Mouse (Mus musculus): Measurements from ENCODE around the gene Clk1. TPM values are rescaled to one million over a fixed set of nuclear protein-coding genes. Genes with fewer than 3 reads are reported as not detected.
A peak's percentile ranks its signal among the peaks of the same experiment; 100 is the strongest.

The Clk1 gene
- polyA plus RNA-seq, 1 experiment: 45.9 TPM

DNA sequence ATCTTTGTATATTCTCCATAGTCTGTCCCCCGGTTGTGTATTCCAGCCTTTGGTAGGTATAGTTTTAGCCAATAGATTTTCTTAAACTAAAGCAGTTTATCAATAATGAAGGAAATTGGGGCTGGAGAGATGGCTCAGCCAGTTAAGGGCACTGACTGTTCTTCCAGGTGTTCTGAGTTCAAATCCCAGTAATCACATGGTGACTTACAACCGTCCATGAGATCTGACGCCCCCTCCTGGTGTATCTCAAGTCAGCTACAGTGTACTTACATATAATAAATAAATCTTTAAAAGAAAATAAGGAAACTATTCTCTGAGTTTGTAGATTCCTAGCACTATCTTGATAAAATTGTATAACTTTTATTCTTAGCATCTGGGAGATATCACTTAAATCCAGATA lies 28.5 kb downstream of the Clk1 start:
- DNase-seq: no peak
- Histone ChIP-seq H3K4me1 (ENCODE audit: control insufficient read depth, insufficient read depth, low read length) (peaks cover 3% of the 10 kb centered on the region; the same call in 1 of the 2 replicates), H3K27me3 (replicated peaks; ENCODE audit: control insufficient read depth, insufficient read depth, low read length) (no peaks in the 10 kb centered on the region), H3K4me3 (ENCODE audit: insufficient read depth, low read depth, low read length) (no peak overlapping the region), H3K36me3 (ENCODE audit: control insufficient read depth, insufficient read depth, low read length) (peaks cover 5% of the 10 kb centered on the region), H3K27ac (ENCODE audit: insufficient read depth, low read depth, low read length) (no peak overlapping the region)
- no peak for TF ChIP-seq CTCF (conservative IDR thresholded peaks at IDR 0.05; ENCODE audit: insufficient read depth, insufficient read length, low read depth, low read length)
- no peak for TF ChIP-seq POLR2A (IDR thresholded peaks at IDR 0.05; ENCODE audit: low read depth, low read length)
- WGBS: 94% methylated on average over 3 of the region's 3 CpGs

DNA sequence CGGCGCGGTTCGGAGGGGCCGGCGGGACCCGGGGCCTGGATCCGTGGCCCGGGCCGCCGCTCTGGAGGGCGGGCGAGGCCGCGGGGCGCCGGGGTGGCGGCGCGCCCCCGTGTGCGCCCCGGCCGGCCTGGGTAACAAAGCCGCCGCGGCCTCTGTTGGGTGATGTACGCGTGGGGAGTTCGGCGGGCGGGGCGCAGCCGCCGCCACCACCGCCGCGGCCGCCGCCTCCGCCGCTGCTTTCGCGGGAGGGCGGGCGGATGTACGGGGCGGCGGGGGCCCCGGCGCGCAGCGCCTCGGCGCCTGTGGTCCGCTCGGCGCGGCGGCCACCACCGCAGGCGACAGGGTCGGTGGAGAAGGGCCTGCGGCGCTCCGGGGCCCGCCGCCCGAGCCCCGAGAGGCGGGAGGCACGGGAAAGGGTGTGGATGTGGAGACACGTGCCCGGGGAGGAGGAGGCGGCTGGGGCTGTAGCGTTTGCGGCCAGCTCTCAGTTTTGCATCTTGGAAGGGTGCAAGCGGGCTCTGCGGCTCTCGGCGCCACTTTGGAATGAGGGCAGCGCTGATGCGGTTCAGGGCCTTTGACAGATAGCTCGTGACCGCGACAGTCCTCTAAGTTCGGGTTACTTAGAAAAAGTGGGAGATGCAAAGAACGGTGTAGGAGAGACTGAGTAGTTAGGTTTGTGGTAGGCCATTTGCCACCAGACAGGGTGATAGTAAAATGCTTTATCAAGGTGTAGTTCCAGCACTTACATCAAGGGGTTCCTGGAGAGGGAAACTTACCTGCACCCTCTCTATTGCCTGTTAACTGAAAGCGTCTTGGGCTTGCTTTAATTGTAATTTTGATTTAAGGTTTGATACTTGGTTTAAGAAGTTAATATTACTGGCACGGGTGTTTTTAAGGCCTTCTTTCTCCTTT lies 30.3 kb downstream of the Clk1 start:
- DNase-seq: peak; percentile 58
- TF ChIP-seq POLR2A (IDR thresholded peaks at IDR 0.05; ENCODE audit: low read depth, low read length) (no peak), CTCF (conservative IDR thresholded peaks at IDR 0.05; ENCODE audit: insufficient read depth, insufficient read length, low read depth, low read length) (no peak)
- WGBS: under 1% methylated on average over 72 of the region's 90 CpGs

DNA sequence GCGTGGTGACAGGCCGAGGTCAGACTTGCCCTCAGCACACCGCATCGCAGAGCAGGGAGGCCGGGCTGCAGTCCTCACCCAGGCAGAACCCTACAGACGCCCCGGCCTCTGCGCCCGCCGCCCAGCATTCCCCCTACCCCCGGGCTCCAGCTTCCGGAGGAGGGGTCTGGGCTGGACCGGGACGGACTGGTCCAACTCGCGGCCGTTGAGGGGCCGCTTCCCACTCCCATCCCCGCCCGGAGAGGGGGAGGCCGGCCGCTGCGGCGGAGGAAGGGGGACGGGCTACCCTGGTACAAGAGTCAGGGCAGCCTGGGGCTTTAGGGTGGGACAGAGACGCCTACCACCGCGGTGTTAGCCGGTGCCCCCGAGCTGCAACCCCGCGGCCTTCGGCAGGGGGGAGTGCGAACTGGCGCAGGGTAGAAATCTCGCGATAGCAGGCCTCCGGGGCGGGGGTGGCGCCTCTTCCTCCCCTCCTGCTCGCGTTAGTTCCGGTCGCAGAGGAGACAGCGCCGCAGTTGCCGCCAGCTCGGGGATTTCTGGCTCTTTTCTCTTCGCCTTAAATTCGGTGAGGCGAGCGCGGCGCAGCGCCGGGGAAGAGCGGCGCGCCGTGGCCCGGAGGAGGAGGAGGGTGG lies 31.1 kb downstream of the Clk1 start, which contains the start of gene Bzw1:
Bzw1 (plus strand) TSS at position 247 of the 632 bp plus-strand sequence.
- TF ChIP-seq CTCF (conservative IDR thresholded peaks at IDR 0.05; ENCODE audit: insufficient read depth, insufficient read length, low read depth, low read length): no peak
- peak; percentile 61 for TF ChIP-seq POLR2A (IDR thresholded peaks at IDR 0.05; ENCODE audit: low read depth, low read length)
- 1% methylated on average over 61 of the region's 61 CpGs for WGBS
- peaks cover 3% of the 10 kb centered on the region; the same call in 1 of the 2 replicates for H3K4me1 ChIP-seq (ENCODE audit: control insufficient read depth, insufficient read depth, low read length)
- peak within 1 kb of the TSS; percentile 97 for H3K4me3 ChIP-seq (ENCODE audit: insufficient read depth, low read depth, low read length)
- H3K27ac ChIP-seq (ENCODE audit: insufficient read depth, low read depth, low read length): peak within 1 kb of the TSS; percentile 100
- no peaks in the 10 kb centered on the region for H3K27me3 ChIP-seq (replicated peaks; ENCODE audit: control insufficient read depth, insufficient read depth, low read length)
- peak; percentile 95 for DNase-seq
- H3K36me3 ChIP-seq (ENCODE audit: control insufficient read depth, insufficient read depth, low read length): peaks cover under 1% of the 10 kb centered on the region

More for the DNA sequence above, 30.3 kb downstream of the Clk1 start:
- Histone ChIP-seq H3K27ac (ENCODE audit: insufficient read depth, low read depth, low read length) (peak overlapping the region; percentile 57; the same call in 1 of the 2 replicates), H3K4me1 (ENCODE audit: control insufficient read depth, insufficient read depth, low read length) (peaks cover 3% of the 10 kb centered on the region; the same call in 1 of the 2 replicates), H3K27me3 (replicated peaks; ENCODE audit: control insufficient read depth, insufficient read depth, low read length) (no peaks in the 10 kb centered on the region), H3K36me3 (ENCODE audit: control insufficient read depth, insufficient read depth, low read length) (peaks cover 1% of the 10 kb centered on the region), H3K4me3 (ENCODE audit: insufficient read depth, low read depth, low read length) (peak overlapping the region; percentile 97)

DNA sequence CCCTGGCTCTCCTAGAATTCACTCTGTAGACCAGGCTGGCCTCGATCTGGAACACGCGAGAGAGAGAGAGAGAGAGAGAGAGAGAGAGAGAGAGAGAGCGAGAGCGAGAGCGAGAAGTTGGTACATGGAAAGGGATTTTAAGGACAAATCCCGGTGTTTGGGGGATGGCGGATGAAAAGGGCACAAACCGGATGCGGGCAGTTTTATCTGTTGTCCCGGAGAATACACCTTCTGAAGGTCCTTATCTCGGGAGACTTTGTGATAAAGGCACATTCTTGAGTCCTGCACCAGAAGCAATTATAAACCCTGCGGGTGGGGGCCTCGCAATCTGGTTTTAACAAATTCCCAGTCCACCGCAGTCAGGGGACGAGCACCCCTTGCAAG lies 31.6 kb downstream of the Clk1 start:
- H3K4me1 ChIP-seq (ENCODE audit: control insufficient read depth, insufficient read depth, low read length): peaks cover 3% of the 10 kb centered on the region; the same call in 1 of the 2 replicates
- H3K4me3 ChIP-seq (ENCODE audit: insufficient read depth, low read depth, low read length): peak overlapping the region; percentile 97
- DNase-seq: no peak
- no peaks in the 10 kb centered on the region; the same call in 1 of the 2 replicates for H3K36me3 ChIP-seq (ENCODE audit: control insufficient read depth, insufficient read depth, low read length)
- WGBS: under 1% methylated on average over 16 of the region's 16 CpGs
- TF ChIP-seq CTCF (conservative IDR thresholded peaks at IDR 0.05; ENCODE audit: insufficient read depth, insufficient read length, low read depth, low read length): no peak
- no peak for TF ChIP-seq POLR2A (IDR thresholded peaks at IDR 0.05; ENCODE audit: low read depth, low read length)
- no peaks in the 10 kb centered on the region for H3K27me3 ChIP-seq (replicated peaks; ENCODE audit: control insufficient read depth, insufficient read depth, low read length)
- peak overlapping the region; percentile 100 for H3K27ac ChIP-seq (ENCODE audit: insufficient read depth, low read depth, low read length)

DNA sequence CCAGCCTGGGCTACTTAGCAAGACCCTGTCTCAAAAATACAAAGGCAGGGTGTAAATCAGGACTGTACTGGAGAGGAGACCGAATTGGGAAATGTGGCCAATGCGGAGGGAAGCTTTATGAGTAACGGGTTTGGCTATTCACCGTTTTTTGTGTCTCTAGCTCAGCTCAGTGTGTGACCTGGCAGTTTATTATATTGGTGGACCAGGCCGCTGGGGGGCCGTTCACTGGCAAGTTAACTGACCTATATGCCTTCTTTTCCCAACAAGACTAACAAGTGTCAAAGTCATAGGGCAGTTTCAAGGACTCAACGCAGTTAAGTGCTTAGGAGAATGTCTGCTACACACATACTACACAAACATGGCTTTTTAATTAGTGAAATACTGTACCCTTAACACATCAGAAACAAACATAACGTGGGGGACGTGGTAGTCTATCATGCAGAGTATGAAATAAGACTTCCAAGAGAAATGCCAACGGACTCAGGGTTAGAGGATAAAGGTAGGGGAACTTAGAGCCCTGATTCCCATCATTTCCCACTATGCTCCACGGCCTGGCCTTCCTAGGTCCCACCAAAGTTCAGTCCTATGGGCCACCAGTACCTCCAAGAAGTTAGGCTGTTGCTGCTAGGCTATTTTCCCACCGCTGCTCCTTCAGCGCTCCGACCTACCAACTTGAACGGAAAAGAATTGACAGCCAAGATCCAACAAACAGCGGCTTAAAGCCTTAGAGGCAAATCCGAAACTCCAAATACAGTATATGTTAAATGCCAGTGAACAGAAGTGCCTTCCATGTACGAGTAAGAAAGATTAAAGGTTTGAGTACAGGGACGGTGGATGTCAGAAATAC lies 32.2 kb downstream of the Clk1 start:
- H3K27ac ChIP-seq (ENCODE audit: insufficient read depth, low read depth, low read length): peak overlapping the region; percentile 100; the same call in 1 of the 2 replicates

DNA sequence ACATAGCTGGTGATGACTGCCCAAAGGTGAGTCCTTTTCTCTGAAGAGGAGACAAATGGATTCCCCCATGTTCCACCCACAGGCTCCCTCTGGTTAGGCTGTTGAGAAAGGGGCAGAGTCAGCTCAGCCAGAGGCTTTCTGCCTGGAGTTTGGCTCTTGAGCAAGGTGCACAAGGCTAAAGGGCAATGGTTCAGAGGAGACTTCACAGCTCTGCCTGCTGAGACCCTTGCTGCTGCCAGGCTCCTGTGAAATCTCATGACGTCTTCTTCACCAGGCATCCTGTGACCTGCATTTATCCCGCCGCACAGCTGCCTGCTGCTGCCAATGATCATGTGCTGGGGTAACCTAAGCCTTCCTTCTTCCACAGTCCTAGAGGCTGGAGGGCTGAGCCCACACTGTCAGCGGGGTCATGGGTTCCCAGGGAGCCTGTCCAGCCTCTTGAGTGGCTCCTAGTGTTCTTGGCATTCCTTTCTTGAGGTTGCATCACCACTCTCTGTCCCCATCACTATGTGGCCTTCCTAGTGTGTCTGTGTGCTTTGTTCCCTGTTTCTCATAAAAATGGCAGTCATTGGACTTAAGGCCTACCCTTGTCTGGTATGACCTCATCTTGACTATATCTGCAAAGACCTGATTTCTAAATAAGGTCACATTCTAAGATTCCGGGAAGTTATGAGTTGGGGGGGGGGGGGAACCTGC lies 41.1 kb downstream of the Clk1 start:
- H3K27ac ChIP-seq (ENCODE audit: insufficient read depth, low read depth, low read length): no peak overlapping the region

More for the DNA sequence above, 32.2 kb downstream of the Clk1 start:
- no peak for TF ChIP-seq POLR2A (IDR thresholded peaks at IDR 0.05; ENCODE audit: low read depth, low read length)
- no peak for TF ChIP-seq CTCF (conservative IDR thresholded peaks at IDR 0.05; ENCODE audit: insufficient read depth, insufficient read length, low read depth, low read length)
- peaks cover 3% of the 10 kb centered on the region; the same call in 1 of the 2 replicates for H3K4me1 ChIP-seq (ENCODE audit: control insufficient read depth, insufficient read depth, low read length)
- no peak for DNase-seq
- H3K36me3 ChIP-seq (ENCODE audit: control insufficient read depth, insufficient read depth, low read length): no peaks in the 10 kb centered on the region; the same call in 1 of the 2 replicates
- H3K4me3 ChIP-seq (ENCODE audit: insufficient read depth, low read depth, low read length): peak overlapping the region; percentile 97
- H3K27me3 ChIP-seq (replicated peaks; ENCODE audit: control insufficient read depth, insufficient read depth, low read length): no peaks in the 10 kb centered on the region
- 29% methylated on average over 19 of the region's 19 CpGs for WGBS

More for the DNA sequence above, 41.1 kb downstream of the Clk1 start:
- TF ChIP-seq POLR2A (IDR thresholded peaks at IDR 0.05; ENCODE audit: low read depth, low read length): no peak
- no peak for TF ChIP-seq CTCF (conservative IDR thresholded peaks at IDR 0.05; ENCODE audit: insufficient read depth, insufficient read length, low read depth, low read length)
- H3K4me1 ChIP-seq (ENCODE audit: control insufficient read depth, insufficient read depth, low read length): no peaks in the 10 kb centered on the region
- H3K36me3 ChIP-seq (ENCODE audit: control insufficient read depth, insufficient read depth, low read length): no peaks in the 10 kb centered on the region
- no peak overlapping the region for H3K4me3 ChIP-seq (ENCODE audit: insufficient read depth, low read depth, low read length)
- no peaks in the 10 kb centered on the region for H3K27me3 ChIP-seq (replicated peaks; ENCODE audit: control insufficient read depth, insufficient read depth, low read length)
- DNase-seq: peak; percentile 71
- 64% methylated on average over 5 of the region's 5 CpGs for WGBS

Data from kidney, adult 2 months (tissue).